Mouse (Mus musculus) adrenal gland, postnatal 14 days (tissue): ENCODE results near the gene Oog2. TPM values are rescaled to one million over a fixed set of nuclear protein-coding genes. Genes with fewer than 3 reads are reported as not detected.
"Not testable (repeated sequence)": the region's sequence is repeated elsewhere in the genome, so short reads cannot be mapped to it uniquely, and the experiment has no call there.

Source experiments
- DNase-seq: peaks from one replicate; pipeline ENCODE4 v3.0.0; 2021; ENCODE audit warnings: mixed read lengths
- long read RNA-seq, 2 experiments: library from polyadenylated mRNA; stranded (forward); transcript quantifications; one replicate each; pipeline ENCODE4 v2.0.0; 2021
- total RNA-seq: library from RNA; stranded (reverse); gene quantifications from 2 replicates; pipeline ENCODE4 v1.2.3, GENCODE M21; 2021

Gene Oog2
- not detected in 2 replicates for total RNA-seq
- long read RNA-seq, experiment 1: 0 reads
- long read RNA-seq, experiment 2: 0 reads

DNA sequence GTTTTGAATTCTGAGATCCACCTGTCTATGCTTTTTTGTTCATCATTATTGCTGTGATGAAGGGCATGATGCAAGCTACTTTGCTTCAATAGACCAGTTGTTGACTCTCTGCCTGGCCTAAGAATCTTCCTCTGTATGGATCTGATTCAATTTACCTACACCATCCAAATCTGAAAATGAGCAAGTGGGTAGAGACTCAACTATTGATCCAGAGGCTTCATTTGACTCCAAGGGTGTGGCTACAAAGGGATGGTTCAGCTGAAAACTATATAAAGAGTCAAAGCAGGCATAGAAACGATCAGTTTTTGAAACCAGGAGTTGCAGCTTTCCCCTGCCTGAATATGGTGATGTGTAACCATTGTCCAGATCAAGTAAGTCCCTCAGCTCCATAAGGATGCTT lies at the start of gene Oog2:
TSS of gene Oog2 (plus strand) at position 301 of the 400 bp plus-strand sequence.
- no peak for DNase-seq

DNA sequence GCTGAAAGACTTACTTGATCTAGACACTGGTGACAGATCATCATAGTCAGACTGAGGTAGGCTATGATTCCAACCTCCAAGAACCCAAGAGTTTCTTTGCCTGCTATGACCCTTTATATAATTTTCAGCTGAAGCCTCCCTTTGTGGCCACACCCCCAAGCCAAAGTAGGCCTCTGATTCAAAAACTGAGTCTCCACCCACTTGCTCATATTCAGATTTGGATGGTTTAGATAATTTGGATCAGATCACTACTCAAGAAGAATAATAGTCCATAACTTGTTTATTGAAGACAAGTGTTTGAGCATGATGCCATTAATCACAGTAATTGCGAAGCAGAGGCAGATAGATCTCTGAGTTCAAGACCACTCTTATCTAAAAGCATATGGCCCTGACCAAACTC lies 28.0 kb upstream of the Oog2 start, which contains the start of gene Oog3:
TSS of gene Oog3 (minus strand) at position 101 of the 400 bp plus-strand sequence.
- DNase-seq: no peak

DNA sequence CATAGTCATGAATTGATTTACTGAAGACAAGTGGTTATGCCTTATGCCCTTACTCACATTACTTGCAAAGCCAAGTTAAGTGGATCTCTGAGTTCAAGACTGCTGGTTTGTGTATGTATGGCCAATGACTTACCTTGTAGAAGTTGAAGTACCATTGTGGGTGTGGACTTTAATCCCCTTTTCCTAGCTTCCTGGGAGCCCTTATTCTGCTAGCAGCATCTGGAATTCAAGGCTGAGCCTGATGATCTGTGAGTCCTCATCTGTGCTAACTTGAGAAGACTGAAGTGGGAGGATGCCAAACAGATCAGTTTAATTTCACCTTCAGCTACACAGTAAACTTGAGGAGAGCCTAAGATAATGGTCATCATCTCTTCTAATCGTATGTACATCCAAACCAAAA lies 22.7 kb downstream of the Oog2 start, which contains the start of gene C87977:
TSS of gene C87977 (minus strand) at position 101 of the 400 bp plus-strand sequence.
- not testable (repeated sequence) for DNase-seq

Other genes starting within 250 kb of the Oog2 start
- gene Pramef25, start 239.7 kb upstream of the Oog2 start, total RNA-seq: not detected in 2 replicates
- not detected in 2 replicates for gene Gm13101, start 223.8 kb upstream of the Oog2 start, total RNA-seq
- not detected in 2 replicates for gene Pramef17, start 196.3 kb upstream of the Oog2 start, total RNA-seq
- not detected in 2 replicates for gene Pramel4, start 131.6 kb upstream of the Oog2 start, total RNA-seq
- not detected in 2 replicates for gene Gm13102, start 84.2 kb upstream of the Oog2 start, total RNA-seq
- not detected in 2 replicates for gene Oog3, start 28.1 kb upstream of the Oog2 start, total RNA-seq
- gene C87977, start 22.6 kb downstream of the Oog2 start, total RNA-seq: not detected in 2 replicates
- not detected in 2 replicates for gene Pramel5, start 89.8 kb downstream of the Oog2 start, total RNA-seq
- gene Gm13128, start 139.5 kb downstream of the Oog2 start, total RNA-seq: not detected in 2 replicates
- gene Gm13119, start 167.2 kb downstream of the Oog2 start, total RNA-seq: not detected in 2 replicates
- not detected in 2 replicates for gene Pramef20, start 187.2 kb downstream of the Oog2 start, total RNA-seq
- gene Pramef12, start 217.7 kb downstream of the Oog2 start, total RNA-seq: not detected in 2 replicates
- gene 1700012P22Rik, start 248.1 kb downstream of the Oog2 start, total RNA-seq: not detected in 2 replicates